Mouse (Mus musculus): Measurements from ENCODE around the gene Gm45623.

The Gm45623 gene

DNA sequence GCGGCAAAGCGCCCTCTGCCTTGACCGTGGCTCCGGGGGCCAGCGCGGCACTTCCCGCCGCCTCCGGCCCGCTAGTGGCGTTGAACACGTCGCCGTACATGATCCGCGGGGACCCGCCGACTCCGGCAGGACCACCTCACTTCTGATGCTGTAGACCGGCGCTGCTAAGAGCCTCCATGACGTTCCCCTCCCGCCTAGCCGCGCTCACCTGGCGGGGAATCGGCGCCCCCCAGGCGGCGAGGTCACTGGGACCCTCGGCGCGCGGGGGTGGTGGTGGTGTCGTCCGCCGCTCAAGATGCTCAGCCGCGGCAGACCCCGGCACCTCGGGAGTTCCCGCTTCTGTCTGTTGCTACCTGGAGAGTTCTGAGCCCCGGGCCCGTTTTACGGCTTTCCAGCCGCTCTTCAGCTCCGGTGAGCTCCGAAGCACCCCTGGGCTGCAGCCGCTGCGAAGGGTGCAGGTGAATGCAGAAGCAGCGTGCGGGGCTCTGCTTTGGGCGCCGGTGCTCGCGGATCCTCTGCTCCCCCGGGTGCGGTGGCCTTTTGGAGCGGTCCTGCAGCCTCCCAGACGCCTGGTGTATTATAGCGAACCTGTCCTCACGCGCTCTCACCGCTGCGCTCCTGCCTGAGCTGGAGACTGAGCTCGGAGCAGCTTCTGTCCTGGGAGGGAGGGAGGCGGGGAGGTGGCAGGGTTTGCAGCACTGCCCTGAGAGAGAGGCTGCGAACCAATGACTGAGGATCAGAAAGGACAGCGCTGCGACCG, at the start of gene Gm45623:
TSS of gene Gm45623 (minus strand) at position 636 of the 760 bp plus-strand sequence.
- DNase-seq (ENCODE audit: low spot score in 2 of 2): no peak

GRCm38 (mm10) chr13:56797459-56797858, 43.8 kb upstream of the Gm45623 start:
- DNase-seq (ENCODE audit: low spot score in 2 of 2): no peak

- DNase-seq (ENCODE audit: low spot score in 2 of 2): no peak
Observed at GRCm38 (mm10) chr13:56795501-56795900, 41.9 kb upstream of the Gm45623 start.

DNA sequence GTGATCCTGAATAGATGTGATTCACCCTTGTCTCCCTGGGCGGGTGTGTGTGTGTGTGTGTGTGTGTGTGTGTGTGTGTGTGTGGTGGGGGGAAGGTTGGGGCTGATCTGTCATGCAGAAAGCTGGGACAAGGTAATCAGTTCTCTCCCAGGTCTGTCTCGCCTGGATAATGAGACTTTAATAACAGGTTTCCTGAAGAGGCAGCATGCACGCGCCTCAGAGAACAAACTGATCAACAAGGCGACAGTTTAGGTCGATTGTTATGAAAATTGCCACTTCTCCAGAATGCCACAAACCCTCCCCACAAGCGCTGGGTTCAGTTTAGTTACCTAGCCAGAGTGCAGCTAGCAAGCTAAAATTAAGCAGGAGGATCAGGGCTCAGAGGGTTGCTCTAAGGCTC, 40.8 kb upstream of the Gm45623 start:
- DNase-seq (ENCODE audit: low spot score in 2 of 2): no peak

DNA sequence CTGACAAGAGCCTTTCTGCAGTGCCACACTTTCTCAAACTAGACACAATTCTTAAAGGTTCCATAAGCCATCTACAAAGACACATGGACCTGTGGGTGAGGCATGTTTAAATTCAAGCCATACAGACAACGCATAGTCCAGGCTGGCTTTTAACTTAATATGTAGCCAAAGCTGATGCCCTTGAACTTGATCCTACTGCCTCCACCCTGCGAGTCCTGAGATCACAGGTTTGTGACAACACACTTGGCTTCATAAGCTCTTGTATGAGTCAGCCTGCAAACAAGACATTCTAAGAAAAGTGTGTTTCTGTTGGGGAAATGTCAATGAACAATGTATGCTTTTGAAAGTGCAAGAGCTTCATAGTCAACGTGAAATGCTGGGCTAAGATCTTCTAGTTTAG, 39.2 kb upstream of the Gm45623 start:
- DNase-seq (ENCODE audit: low spot score in 2 of 2): no peak

- no peak for DNase-seq (ENCODE audit: low spot score in 2 of 2)
Observed at GRCm38 (mm10) chr13:56790683-56791082, 37.1 kb upstream of the Gm45623 start.

GRCm38 (mm10) chr13:56782621-56783020, 29.0 kb upstream of the Gm45623 start:
- no peak for DNase-seq (ENCODE audit: low spot score in 2 of 2)

DNA sequence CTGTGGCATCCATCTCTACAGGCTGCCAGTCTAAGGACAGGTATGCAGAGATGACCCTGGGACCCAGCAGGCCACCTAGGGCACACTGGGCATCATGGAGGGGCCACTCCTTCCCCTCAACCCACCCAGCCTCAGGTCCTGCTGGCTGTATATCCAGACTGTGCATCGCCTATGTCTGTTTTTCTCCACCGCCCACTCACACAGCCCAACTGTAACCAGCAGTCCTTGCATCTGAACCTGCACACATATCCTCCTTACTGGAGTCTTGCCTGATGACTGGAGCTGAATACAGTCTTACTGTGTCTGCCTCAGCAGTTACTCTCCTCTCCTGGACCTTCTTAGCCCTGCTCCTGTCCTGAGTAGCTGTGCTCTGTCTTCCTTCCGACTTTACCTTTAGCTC, 28.1 kb upstream of the Gm45623 start:
- DNase-seq (ENCODE audit: low spot score in 2 of 2): no peak

DNA sequence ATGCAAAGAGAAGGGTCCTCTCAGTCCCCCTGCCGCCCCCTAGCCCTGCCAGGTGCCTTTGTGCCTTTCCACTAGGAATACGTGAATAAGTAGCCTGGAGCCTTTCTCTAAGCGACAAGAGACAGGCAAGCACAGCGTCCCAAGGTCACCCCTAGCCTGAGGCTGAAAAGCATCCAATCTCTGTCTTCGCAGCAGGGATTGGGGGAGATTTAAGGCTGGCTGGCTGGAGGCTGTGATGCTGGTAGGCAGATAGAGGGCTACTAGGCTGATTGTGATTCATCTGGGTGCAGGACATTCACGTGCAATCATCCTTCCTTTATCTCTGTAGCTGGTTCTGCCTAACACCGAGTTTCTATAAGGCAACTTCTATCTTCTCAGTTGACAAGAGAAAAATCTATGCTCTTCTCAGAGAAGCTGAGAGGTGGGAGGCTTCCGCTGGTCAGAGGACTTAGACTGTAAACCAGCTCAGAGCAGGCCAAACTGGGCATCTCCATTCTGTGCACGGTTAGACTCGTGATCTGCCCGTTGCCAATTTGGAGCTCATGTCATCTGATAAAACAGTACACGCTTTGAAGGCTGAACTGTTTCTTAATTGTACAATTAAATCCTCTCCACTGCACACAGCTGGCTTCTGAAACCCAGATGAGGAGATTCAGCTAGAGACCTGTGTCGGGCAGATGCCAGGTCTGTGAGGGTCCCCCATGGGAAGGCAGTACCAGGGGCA, 27.3 kb upstream of the Gm45623 start:
- no peak for DNase-seq (ENCODE audit: low spot score in 2 of 2)

DNA sequence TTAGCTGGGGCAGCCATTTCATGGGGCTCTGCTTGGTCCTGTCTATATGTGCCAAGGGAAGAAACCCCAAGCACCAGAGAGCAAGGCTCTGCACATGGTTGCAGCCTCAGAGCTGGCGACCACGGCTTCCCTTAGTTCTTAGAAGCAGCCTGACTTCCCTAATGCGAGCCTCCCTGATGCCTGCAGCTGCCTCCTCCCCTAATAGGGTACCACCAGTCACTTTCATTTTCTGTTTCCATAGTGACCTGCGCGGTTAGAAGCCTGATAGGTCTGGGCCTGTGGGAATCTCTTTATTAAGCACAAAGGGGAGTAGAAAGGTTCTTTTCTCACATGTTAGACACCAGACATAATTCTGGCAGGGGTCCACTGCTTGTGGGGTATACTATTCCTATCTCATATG, 20.7 kb upstream of the Gm45623 start:
- no peak for DNase-seq (ENCODE audit: low spot score in 2 of 2)

- DNase-seq (ENCODE audit: low spot score in 2 of 2): no peak
Observed at GRCm38 (mm10) chr13:56773262-56773870, 19.7 kb upstream of the Gm45623 start.

GRCm38 (mm10) chr13:56772592-56772991, 19.0 kb upstream of the Gm45623 start:
- DNase-seq (ENCODE audit: low spot score in 2 of 2): no peak

- DNase-seq (ENCODE audit: low spot score in 2 of 2): no peak
Observed at GRCm38 (mm10) chr13:56770786-56771185, 17.2 kb upstream of the Gm45623 start.

DNA sequence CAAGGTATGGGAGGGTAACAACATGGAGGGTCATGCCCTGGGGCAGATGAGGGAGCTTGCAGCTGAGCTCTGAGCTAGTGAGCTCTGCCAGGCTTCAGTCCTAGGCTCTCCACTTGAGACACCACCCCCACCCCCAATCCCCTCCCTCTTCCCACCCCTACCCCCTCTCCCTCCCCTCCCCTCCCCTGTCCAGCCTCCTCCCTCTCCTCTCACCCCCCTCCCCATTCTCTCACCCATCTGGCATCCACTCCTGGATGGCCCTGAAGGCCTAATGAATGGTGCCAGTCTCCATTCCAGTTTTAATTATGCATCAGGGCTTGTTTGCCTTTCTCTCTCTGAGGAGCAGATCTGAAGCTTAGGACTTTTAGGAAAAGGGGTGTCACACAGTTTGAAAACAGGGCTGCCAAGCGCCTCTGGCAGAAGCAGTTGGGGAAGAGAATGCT, 16.5 kb upstream of the Gm45623 start:
- DNase-seq (ENCODE audit: low spot score in 2 of 2): no peak

DNA sequence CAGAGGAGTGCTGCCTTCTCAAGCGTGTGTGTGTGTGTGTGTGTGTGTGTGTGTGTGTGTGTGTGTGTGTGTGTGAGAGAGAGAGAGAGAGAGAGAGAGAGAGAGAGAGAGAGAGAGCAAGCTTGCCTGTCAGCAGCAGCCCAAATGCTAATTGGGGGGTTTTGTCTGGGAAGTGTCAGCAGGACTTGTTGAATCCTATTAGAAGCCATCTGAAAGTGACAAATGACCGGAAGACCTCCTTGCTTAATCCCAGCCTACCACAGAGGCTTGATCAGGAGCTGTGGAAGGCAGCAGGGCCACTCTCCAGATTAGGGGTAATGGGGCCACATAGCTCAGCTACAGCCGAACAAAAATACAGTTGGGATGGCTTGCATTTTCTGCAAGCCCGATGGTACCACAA, 15.8 kb upstream of the Gm45623 start:
- DNase-seq (ENCODE audit: low spot score in 2 of 2): no peak

DNA sequence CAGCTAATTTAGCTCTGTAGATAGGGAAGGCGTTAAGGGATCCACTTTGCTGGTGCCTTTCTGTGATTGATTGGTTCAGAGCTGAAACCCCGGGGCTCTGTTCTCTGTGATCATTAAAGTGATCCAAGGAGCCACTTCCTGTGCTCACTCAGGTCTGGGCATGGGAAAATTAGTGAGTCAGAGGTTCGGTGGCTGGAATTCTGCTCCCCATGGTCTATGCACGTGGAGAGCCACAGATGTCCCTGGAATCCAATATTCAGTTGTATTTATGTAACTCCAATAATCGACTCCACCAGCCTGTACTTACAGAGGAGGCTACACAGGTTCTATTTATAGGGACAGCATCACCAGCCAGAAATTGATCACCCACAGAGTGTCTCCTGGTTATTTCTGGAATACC, 12.6 kb upstream of the Gm45623 start:
- DNase-seq (ENCODE audit: low spot score in 2 of 2): no peak

GRCm38 (mm10) chr13:56765284-56766032, 11.8 kb upstream of the Gm45623 start:
- DNase-seq (ENCODE audit: low spot score in 2 of 2): no peak

GRCm38 (mm10) chr13:56762446-56763229, 9.0 kb upstream of the Gm45623 start:
- DNase-seq (ENCODE audit: low spot score in 2 of 2): no peak

GRCm38 (mm10) chr13:56758492-56758891, 4.9 kb upstream of the Gm45623 start:
- DNase-seq (ENCODE audit: low spot score in 2 of 2): peak; percentile 26 to 61

GRCm38 (mm10) chr13:56757201-56757600, 3.6 kb upstream of the Gm45623 start:
- DNase-seq (ENCODE audit: low spot score in 2 of 2): no peak

DNA sequence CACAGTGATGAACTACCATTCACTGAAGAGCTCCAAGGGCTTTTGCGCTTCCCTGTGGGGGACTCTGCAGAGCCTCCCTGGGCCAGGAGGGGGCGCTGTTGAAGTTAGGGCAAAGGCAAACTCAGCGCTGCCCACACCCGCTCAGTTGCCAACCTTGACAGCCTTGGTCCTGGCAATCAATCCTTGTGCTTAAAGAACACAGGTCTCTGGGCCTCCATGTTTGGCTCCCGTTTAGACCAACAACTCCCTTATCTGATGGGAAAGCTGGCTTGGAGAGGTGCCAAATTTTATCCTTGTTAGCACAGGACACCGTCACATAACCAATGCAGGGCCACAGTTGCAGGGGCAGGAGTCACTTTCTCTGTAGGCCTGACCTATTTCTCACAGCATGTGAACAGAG, 2.2 kb upstream of the Gm45623 start:
- DNase-seq (ENCODE audit: low spot score in 2 of 2): peak in 1 of 2 experiments; percentile 8
